Mouse (Mus musculus): Measurements from ENCODE around the gene Nrxn2. TPM values are rescaled to one million over a fixed set of nuclear protein-coding genes. Genes with fewer than 3 reads are reported as not detected.

Nrxn2 gene
- polyA plus RNA-seq, 1 experiment from 2014 or later: 2.5 TPM

DNA sequence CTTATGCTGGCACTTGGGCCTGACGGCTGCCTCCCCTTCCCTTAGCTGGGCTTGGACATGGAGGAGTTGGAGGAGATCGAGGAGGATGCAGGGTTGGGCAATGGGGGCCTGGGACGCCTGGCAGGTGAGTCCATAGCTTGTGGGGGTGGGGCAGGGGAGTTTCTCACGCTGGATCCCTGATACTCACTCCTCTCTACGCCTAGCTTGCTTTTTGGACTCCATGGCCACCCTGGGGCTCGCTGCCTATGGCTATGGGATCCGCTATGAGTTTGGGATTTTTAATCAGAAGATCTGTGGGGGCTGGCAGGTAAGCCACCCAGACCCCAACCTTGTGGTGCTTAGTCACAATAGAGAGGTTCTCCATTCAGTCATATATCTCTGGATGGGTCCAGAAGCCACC is 32.7 kb upstream of the Nrxn2 start:
- Histone ChIP-seq H3K9me3 (ENCODE audit: control insufficient read depth, low read depth, low read length) (no peaks in the 10 kb centered on the region), H3K4me3 (ENCODE audit: low read depth, low read length) (no peak overlapping the region), H3K27me3 (ENCODE audit: control insufficient read depth, insufficient read depth, low read length) (no peaks in the 10 kb centered on the region), H3K4me2 (replicated peaks; ENCODE audit: low read depth, low read length) (no peak overlapping the region), H3K4me1 (ENCODE audit: control insufficient read depth, insufficient read depth, low read length) (peaks cover 27% of the 10 kb centered on the region), H3K36me3 (ENCODE audit: control insufficient read depth, insufficient read depth, low read length) (no peaks in the 10 kb centered on the region), H3K27ac (ENCODE audit: low read length) (no peak overlapping the region), H3K9ac (replicated peaks; ENCODE audit: low read depth, low read length) (no peak overlapping the region)
- 78% methylated on average over 7 of the region's 7 CpGs for WGBS
- ATAC-seq (ENCODE audit: insufficient number of reproducible peaks, insufficient read depth, low FRiP score, low read depth): no peak

DNA sequence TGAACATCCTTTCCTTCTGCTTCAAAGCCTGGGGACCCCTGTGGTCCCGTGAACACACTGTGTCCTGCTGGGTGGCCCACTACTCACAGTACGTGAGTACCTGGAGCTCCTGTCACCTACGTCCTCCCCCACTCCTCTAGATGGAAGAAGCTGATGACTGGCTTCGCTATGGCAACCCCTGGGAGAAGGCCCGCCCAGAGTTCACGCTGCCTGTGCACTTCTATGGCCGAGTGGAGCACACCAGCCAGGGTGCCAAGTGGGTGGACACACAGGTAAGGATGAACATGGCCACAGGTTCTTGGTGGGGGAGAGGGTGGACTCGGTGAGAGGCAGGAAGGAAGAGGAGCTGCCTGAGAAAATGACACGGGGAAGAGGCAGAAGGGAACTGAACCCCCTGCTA is 32.3 kb upstream of the Nrxn2 start:
- Histone ChIP-seq H3K36me3 (ENCODE audit: control insufficient read depth, insufficient read depth, low read length) (no peaks in the 10 kb centered on the region), H3K4me3 (ENCODE audit: low read depth, low read length) (no peak overlapping the region), H3K27me3 (ENCODE audit: control insufficient read depth, insufficient read depth, low read length) (no peaks in the 10 kb centered on the region), H3K4me2 (replicated peaks; ENCODE audit: low read depth, low read length) (no peak overlapping the region), H3K4me1 (ENCODE audit: control insufficient read depth, insufficient read depth, low read length) (peaks cover 27% of the 10 kb centered on the region), H3K9me3 (ENCODE audit: control insufficient read depth, low read depth, low read length) (no peaks in the 10 kb centered on the region), H3K9ac (replicated peaks; ENCODE audit: low read depth, low read length) (no peak overlapping the region), H3K27ac (ENCODE audit: low read length) (no peak overlapping the region)
- no peak for ATAC-seq (ENCODE audit: insufficient number of reproducible peaks, insufficient read depth, low FRiP score, low read depth)
- 65% methylated on average over 9 of the region's 9 CpGs for WGBS

DNA sequence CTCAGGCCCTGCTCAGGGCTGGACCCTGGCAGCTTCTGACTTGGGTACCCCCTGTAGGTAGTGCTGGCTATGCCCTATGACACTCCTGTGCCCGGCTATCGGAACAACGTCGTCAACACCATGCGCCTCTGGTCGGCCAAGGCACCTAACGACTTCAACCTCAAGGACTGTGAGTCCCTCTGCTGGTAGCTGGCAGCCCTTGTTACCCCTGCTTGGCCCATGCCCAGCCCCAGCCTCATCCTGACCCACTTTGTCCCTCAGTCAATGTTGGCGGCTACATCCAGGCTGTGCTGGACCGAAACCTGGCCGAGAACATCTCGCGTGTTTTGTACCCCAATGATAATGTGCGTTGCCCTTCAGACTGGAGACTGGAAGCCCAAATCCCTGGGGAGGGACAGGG is 30.5 kb upstream of the Nrxn2 start:
- H3K4me3 ChIP-seq (ENCODE audit: low read depth, low read length): no peak overlapping the region
- no peak overlapping the region for H3K9ac ChIP-seq (replicated peaks; ENCODE audit: low read depth, low read length)
- H3K27ac ChIP-seq (ENCODE audit: low read length): no peak overlapping the region
- no peaks in the 10 kb centered on the region for H3K36me3 ChIP-seq (ENCODE audit: control insufficient read depth, insufficient read depth, low read length)
- H3K9me3 ChIP-seq (ENCODE audit: control insufficient read depth, low read depth, low read length): no peaks in the 10 kb centered on the region
- WGBS: 84% methylated on average over 13 of the region's 13 CpGs
- no peak for ATAC-seq (ENCODE audit: insufficient number of reproducible peaks, insufficient read depth, low FRiP score, low read depth)
- no peaks in the 10 kb centered on the region for H3K27me3 ChIP-seq (ENCODE audit: control insufficient read depth, insufficient read depth, low read length)
- no peak overlapping the region for H3K4me2 ChIP-seq (replicated peaks; ENCODE audit: low read depth, low read length)
- H3K4me1 ChIP-seq (ENCODE audit: control insufficient read depth, insufficient read depth, low read length): peaks cover 26% of the 10 kb centered on the region

DNA sequence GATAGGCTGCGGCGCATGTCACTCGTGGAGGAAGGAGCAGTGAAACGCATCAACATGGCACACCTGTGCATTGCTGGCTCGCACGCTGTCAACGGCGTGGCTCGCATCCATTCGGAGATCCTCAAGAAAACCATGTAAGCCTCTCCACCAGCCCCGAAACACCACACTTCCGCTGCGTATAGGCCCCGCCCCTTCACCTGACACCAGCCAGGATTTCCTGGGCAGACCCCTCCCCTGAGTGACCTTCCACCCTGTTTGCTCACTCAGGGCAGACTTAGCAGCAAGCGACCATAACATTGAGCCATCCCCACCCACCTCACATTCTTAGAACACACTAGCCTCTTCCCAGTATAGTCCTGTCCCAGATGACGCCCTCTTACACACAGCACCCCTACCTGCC is 28.7 kb upstream of the Nrxn2 start:
- 10% methylated on average over 16 of the region's 16 CpGs for WGBS
- ATAC-seq (ENCODE audit: insufficient number of reproducible peaks, insufficient read depth, low FRiP score, low read depth): peak; percentile 64; the same call in 1 of the 2 replicates
- peak overlapping the region; percentile 38 for H3K4me2 ChIP-seq (replicated peaks; ENCODE audit: low read depth, low read length)
- no peak overlapping the region for H3K9ac ChIP-seq (replicated peaks; ENCODE audit: low read depth, low read length)
- H3K27me3 ChIP-seq (ENCODE audit: control insufficient read depth, insufficient read depth, low read length): no peaks in the 10 kb centered on the region
- peaks cover 9% of the 10 kb centered on the region for H3K4me1 ChIP-seq (ENCODE audit: control insufficient read depth, insufficient read depth, low read length)
- peak overlapping the region; percentile 20; the same call in 1 of the 2 replicates for H3K4me3 ChIP-seq (ENCODE audit: low read depth, low read length)
- H3K36me3 ChIP-seq (ENCODE audit: control insufficient read depth, insufficient read depth, low read length): no peaks in the 10 kb centered on the region
- H3K27ac ChIP-seq (ENCODE audit: low read length): no peak overlapping the region
- H3K9me3 ChIP-seq (ENCODE audit: control insufficient read depth, low read depth, low read length): no peaks in the 10 kb centered on the region

DNA sequence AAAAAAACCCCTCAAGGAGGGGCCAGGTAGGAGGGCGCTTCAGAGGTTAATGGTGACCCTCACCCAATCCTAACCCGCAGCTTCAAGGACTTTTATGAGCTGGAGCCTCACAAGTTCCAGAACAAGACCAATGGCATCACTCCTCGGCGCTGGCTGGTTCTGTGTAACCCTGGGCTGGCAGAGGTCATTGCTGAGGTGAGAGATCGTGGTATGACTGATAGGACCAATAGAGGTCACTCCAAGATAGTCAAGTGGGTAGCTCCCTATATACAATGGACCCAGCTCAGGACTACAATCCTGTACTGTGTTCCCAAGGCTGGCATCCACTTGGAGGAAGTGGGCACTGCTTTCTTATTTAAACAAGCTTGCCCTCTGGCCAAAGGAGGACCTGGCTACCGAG is 28.3 kb upstream of the Nrxn2 start:
- H3K4me2 ChIP-seq (replicated peaks; ENCODE audit: low read depth, low read length): peak overlapping the region; percentile 38
- peaks cover 6% of the 10 kb centered on the region; the same call in 1 of the 2 replicates for H3K4me1 ChIP-seq (ENCODE audit: control insufficient read depth, insufficient read depth, low read length)
- no peak overlapping the region for H3K4me3 ChIP-seq (ENCODE audit: low read depth, low read length)
- no peak for ATAC-seq (ENCODE audit: insufficient number of reproducible peaks, insufficient read depth, low FRiP score, low read depth)
- H3K36me3 ChIP-seq (ENCODE audit: control insufficient read depth, insufficient read depth, low read length): no peaks in the 10 kb centered on the region
- 51% methylated on average over 6 of the region's 6 CpGs for WGBS
- no peak overlapping the region for H3K27ac ChIP-seq (ENCODE audit: low read length)
- no peaks in the 10 kb centered on the region for H3K9me3 ChIP-seq (ENCODE audit: control insufficient read depth, low read depth, low read length)
- no peak overlapping the region for H3K9ac ChIP-seq (replicated peaks; ENCODE audit: low read depth, low read length)
- H3K27me3 ChIP-seq (ENCODE audit: control insufficient read depth, insufficient read depth, low read length): no peaks in the 10 kb centered on the region

DNA sequence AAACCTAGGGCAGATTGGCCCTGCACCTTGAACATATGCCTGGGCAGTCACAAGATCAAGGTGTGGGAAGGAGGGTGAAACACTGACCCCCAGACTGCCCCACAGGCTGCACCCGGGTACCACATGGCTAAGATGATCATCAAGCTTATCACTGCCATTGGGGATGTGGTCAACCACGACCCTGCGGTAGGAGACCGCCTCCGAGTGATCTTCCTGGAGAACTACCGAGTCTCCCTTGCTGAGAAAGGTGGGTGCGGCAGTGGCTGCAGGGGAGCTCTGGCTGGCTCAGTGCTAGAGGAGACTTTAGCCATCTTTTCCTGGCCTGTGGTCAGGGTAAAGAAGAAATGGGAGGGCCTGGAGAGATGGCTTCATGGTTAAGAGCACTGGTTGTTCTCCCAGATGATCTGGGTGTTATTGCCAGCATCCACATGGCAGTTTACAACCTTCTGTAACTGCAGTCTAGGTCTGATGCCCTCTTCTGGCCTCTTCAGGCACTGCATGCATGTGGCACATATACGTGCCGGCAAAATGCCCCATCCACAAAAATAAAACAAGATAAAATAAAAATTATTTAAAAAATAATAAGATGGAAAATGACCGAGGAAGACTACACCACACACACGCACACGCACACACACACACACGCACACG is 25.7 kb upstream of the Nrxn2 start:
- Histone ChIP-seq H3K4me3 (ENCODE audit: low read depth, low read length) (no peak overlapping the region), H3K27me3 (ENCODE audit: control insufficient read depth, insufficient read depth, low read length) (no peaks in the 10 kb centered on the region), H3K36me3 (ENCODE audit: control insufficient read depth, insufficient read depth, low read length) (no peaks in the 10 kb centered on the region), H3K4me1 (ENCODE audit: control insufficient read depth, insufficient read depth, low read length) (0 out of 2 replicates have a peak, but pooled peaks cover 4% of the 10 kb centered on the region), H3K27ac (ENCODE audit: low read length) (no peak overlapping the region), H3K4me2 (replicated peaks; ENCODE audit: low read depth, low read length) (no peak overlapping the region), H3K9me3 (ENCODE audit: control insufficient read depth, low read depth, low read length) (no peaks in the 10 kb centered on the region), H3K9ac (replicated peaks; ENCODE audit: low read depth, low read length) (no peak overlapping the region)
- no peak for ATAC-seq (ENCODE audit: insufficient number of reproducible peaks, insufficient read depth, low FRiP score, low read depth)
- 92% methylated on average over 14 of the region's 14 CpGs for WGBS

DNA sequence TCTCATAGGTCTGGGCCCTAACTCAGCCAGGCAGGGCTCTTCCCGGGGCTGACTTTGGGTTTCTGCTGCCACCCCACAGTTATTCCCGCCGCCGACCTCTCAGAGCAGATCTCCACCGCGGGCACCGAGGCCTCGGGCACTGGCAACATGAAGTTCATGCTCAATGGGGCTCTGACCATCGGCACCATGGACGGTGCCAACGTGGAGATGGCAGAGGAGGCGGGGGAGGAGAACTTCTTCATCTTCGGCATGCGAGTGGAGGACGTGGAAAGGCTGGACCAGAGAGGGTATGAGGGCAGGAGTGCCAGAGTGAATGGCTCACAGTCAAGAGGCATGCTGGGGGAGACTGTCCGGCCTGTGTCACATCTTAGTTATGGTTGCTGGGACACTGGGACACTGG is 24.9 kb upstream of the Nrxn2 start:
- 88% methylated on average over 16 of the region's 16 CpGs for WGBS
- H3K27ac ChIP-seq (ENCODE audit: low read length): no peak overlapping the region

DNA sequence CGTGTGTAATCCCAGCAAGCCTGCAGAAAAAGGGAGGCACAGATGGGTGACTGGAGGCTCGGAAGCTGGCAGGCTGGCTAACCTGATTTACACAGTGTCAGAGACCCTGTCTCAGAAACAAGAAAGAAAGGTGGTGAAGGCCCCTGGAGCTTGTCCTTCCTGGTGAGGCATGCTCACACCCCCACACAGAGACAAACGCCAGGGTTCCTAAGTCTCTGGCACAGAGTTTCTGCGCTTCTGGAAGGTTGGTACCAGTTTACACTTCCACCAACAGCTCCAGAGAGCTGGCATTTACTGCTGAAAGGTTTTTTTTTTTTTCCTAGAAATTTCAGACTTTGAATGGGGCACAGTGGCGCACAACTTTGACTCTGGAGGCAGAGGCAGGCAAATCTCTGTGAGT is 22.3 kb upstream of the Nrxn2 start:
- no peak overlapping the region for H3K4me2 ChIP-seq (replicated peaks; ENCODE audit: low read depth, low read length)
- H3K27me3 ChIP-seq (ENCODE audit: control insufficient read depth, insufficient read depth, low read length): no peaks in the 10 kb centered on the region
- WGBS: 90% methylated on average over 5 of the region's 5 CpGs
- no peaks in the 10 kb centered on the region for H3K36me3 ChIP-seq (ENCODE audit: control insufficient read depth, insufficient read depth, low read length)
- no peak overlapping the region for H3K9ac ChIP-seq (replicated peaks; ENCODE audit: low read depth, low read length)
- H3K4me1 ChIP-seq (ENCODE audit: control insufficient read depth, insufficient read depth, low read length): peaks cover 11% of the 10 kb centered on the region; the same call in 1 of the 2 replicates
- H3K4me3 ChIP-seq (ENCODE audit: low read depth, low read length): no peak overlapping the region
- no peak for ATAC-seq (ENCODE audit: insufficient number of reproducible peaks, insufficient read depth, low FRiP score, low read depth)
- no peak overlapping the region for H3K27ac ChIP-seq (ENCODE audit: low read length)
- no peaks in the 10 kb centered on the region for H3K9me3 ChIP-seq (ENCODE audit: control insufficient read depth, low read depth, low read length)

More for the DNA sequence above, 24.9 kb upstream of the Nrxn2 start:
- no peaks in the 10 kb centered on the region for H3K36me3 ChIP-seq (ENCODE audit: control insufficient read depth, insufficient read depth, low read length)
- no peaks in the 10 kb centered on the region for H3K27me3 ChIP-seq (ENCODE audit: control insufficient read depth, insufficient read depth, low read length)
- ATAC-seq (ENCODE audit: insufficient number of reproducible peaks, insufficient read depth, low FRiP score, low read depth): no peak
- H3K9ac ChIP-seq (replicated peaks; ENCODE audit: low read depth, low read length): no peak overlapping the region
- H3K4me3 ChIP-seq (ENCODE audit: low read depth, low read length): no peak overlapping the region
- H3K9me3 ChIP-seq (ENCODE audit: control insufficient read depth, low read depth, low read length): no peaks in the 10 kb centered on the region
- no peak overlapping the region for H3K4me2 ChIP-seq (replicated peaks; ENCODE audit: low read depth, low read length)
- H3K4me1 ChIP-seq (ENCODE audit: control insufficient read depth, insufficient read depth, low read length): 0 out of 2 replicates have a peak, but pooled peaks cover 4% of the 10 kb centered on the region

All from stomach, embryonic 14.5 days (tissue).